10 mouse cellular contexts compared by ENCODE assay signal in the genomic region with DNA sequence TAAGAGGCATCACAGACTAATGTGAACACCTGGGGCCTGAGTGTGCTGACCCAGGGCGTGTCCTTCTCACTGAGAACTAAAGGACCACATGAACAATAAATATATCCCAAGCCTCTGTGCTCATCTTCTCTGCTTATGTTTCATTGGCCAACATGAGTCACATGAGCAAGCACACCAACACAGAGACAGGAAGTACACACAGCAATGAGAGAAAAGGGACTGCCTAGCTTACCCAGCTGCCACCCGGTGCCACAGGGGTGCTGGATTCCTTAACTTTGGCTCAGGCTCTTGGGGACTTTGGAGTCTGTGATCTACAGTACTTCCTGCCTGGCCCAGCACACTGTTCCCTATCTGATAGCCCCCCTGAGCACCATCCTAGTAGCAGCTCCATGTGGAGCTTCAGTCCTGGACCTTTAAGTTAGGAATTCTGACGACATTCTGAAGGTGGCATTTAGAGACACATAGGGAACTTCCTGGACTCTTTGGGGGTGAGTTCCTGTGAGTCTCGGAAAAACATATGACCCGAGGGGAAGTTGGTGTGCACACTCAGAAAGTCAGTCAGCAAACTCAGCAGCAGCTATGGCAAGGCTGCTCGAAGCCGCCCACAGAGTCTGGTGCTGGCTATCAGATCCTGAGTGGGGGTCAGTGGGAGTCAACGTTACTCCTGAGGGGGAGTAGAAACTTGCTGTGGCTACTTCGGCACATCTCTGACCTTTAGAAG. TPM values are rescaled to one million over a fixed set of nuclear protein-coding genes. Genes with fewer than 3 reads are reported as not detected.
A peak's percentile ranks its signal among the peaks of the same experiment; 100 is the strongest.
DNase-seq lines count a peak whose midpoint lies in the region; ATAC-seq and TF ChIP-seq lines count a peak whose summit lies in the region.
"Had no signal": no experiment of that assay in that cellular context is flagged by ENCODE, and none has a peak within 500 bp of the region (broad histone marks: within the 10 kb centered on the region; RNA-seq: fewer than 3 reads in every experiment).

No protein-coding gene starts in this region.

- WGBS in lung, postnatal 0 days = 55% methylated on average over 9 of the region's 9 CpGs
- WGBS in liver, postnatal 0 days (ENCODE audit: insufficient replicate concordance) = 41% methylated on average over 9 of the region's 9 CpGs
- 55% methylated on average over 9 of the region's 9 CpGs for WGBS in kidney, adult 2 months

- H3K4me2 ChIP-seq in lung, postnatal 0 days (replicated peaks; ENCODE audit: low read depth, low read length) = no peak overlapping the region
- H3K4me2 ChIP-seq in liver, postnatal 0 days (ENCODE audit: low read depth, low read length) = peak overlapping the region; percentile 26
- H3K4me2 ChIP-seq: midbrain, embryonic 13.5 days had no signal

- TF ChIP-seq CTCF in lung, postnatal 0 days (IDR thresholded peaks at IDR 0.05) = no peak
- no peak for TF ChIP-seq CTCF in MEL (IDR thresholded peaks at IDR 0.05 in 2 of 3, conservative IDR thresholded peaks at IDR 0.05 in 1 of 3; ENCODE audit: control insufficient read depth in 1 of 3, insufficient read depth in 1 of 3, low read depth in 2 of 3, low read length in 3 of 3, poor library complexity in 1 of 3, severe bottlenecking in 1 of 3)
- TF ChIP-seq CTCF in liver, postnatal 0 days (IDR thresholded peaks at IDR 0.05; ENCODE audit: low read depth) = no peak
- no peak for TF ChIP-seq CTCF in kidney, adult 2 months (conservative IDR thresholded peaks at IDR 0.05; ENCODE audit: insufficient read depth, insufficient read length, low read depth, low read length)

- H3K27me3 ChIP-seq in lung, postnatal 0 days (replicated peaks; ENCODE audit: insufficient read depth, low read length) = no peaks in the 10 kb centered on the region
- H3K27me3 ChIP-seq in MEL (ENCODE audit: control insufficient read depth in 1 of 2, insufficient read depth in 2 of 2, low read length in 2 of 2) = no peaks in the 10 kb centered on the region
- peaks cover 4% of the 10 kb centered on the region; the same call in 1 of the 2 replicates for H3K27me3 ChIP-seq in liver, postnatal 0 days (ENCODE audit: insufficient read depth, low read length)
- no peaks in the 10 kb centered on the region for H3K27me3 ChIP-seq in kidney, adult 2 months (replicated peaks; ENCODE audit: control insufficient read depth, insufficient read depth, low read length)

- no peak overlapping the region for H3K4me3 ChIP-seq in lung, postnatal 0 days (ENCODE audit: low read depth, low read length)
- H3K4me3 ChIP-seq in MEL (ENCODE audit: control insufficient read depth in 1 of 2, insufficient read depth in 1 of 2, low read depth in 2 of 2, low read length in 2 of 2) = peak overlapping the region; percentile 45 to 46
- no peak overlapping the region for H3K4me3 ChIP-seq in liver, postnatal 0 days (ENCODE audit: low read depth, low read length)
- no peak overlapping the region for H3K4me3 ChIP-seq in kidney, adult 2 months (ENCODE audit: insufficient read depth, low read depth, low read length)
- H3K4me3 ChIP-seq: midbrain, embryonic 13.5 days had no signal

- no peak overlapping the region for H3K27ac ChIP-seq in lung, postnatal 0 days (ENCODE audit: low read length)
- peak overlapping the region; percentile 59 for H3K27ac ChIP-seq in MEL (ENCODE audit: control insufficient read depth, low read depth, low read length)
- peak overlapping the region; percentile 58; the same call in 1 of the 2 replicates for H3K27ac ChIP-seq in liver, postnatal 0 days (ENCODE audit: low read depth)
- H3K27ac ChIP-seq in kidney, adult 2 months (ENCODE audit: insufficient read depth, low read depth, low read length) = no peak overlapping the region
- H3K27ac ChIP-seq: midbrain, embryonic 13.5 days had no signal

- TF ChIP-seq EP300 in lung, postnatal 0 days (IDR thresholded peaks at IDR 0.05) = no peak
- no peak for TF ChIP-seq EP300 in MEL (IDR thresholded peaks at IDR 0.05; ENCODE audit: low read depth in 1 of 2, low read length in 2 of 2)
- no peak for TF ChIP-seq EP300 in liver, postnatal 0 days (IDR thresholded peaks at IDR 0.05; ENCODE audit: low read depth)

- TF ChIP-seq RAD21 in MEL (IDR thresholded peaks at IDR 0.05; ENCODE audit: low read depth, low read length) = no peak

- no peaks in the 10 kb centered on the region for H3K36me3 ChIP-seq in lung, postnatal 0 days (ENCODE audit: insufficient read depth, low read length)
- peaks cover 0 to 27% of the 10 kb centered on the region in 2 experiments; a peak in 2 of 4 replicates for H3K36me3 ChIP-seq in MEL (ENCODE audit: control insufficient read depth in 1 of 2, insufficient read depth in 2 of 2, low read length in 2 of 2)
- no peaks in the 10 kb centered on the region for H3K36me3 ChIP-seq in liver, postnatal 0 days (replicated peaks; ENCODE audit: insufficient read depth, low read length)
- H3K36me3 ChIP-seq in kidney, adult 2 months (ENCODE audit: control insufficient read depth, insufficient read depth, low read length) = no peaks in the 10 kb centered on the region
- H3K36me3 ChIP-seq: midbrain, embryonic 13.5 days had no signal

- H3K4me1 ChIP-seq in lung, postnatal 0 days (ENCODE audit: insufficient read depth, low read depth, low read length) = no peaks in the 10 kb centered on the region
- peaks cover 11 to 25% of the 10 kb centered on the region in 2 experiments for H3K4me1 ChIP-seq in MEL (ENCODE audit: control insufficient read depth in 1 of 2, insufficient read depth in 2 of 2, low read length in 2 of 2)
- peaks cover 40% of the 10 kb centered on the region for H3K4me1 ChIP-seq in liver, postnatal 0 days (ENCODE audit: insufficient read depth)
- H3K4me1 ChIP-seq in kidney, adult 2 months (ENCODE audit: control insufficient read depth, insufficient read depth, low read length) = no peaks in the 10 kb centered on the region

- DNase-seq in lung, postnatal 0 days (ENCODE audit: low spot score) = peak; percentile 39
- no peak for DNase-seq in lung, postnatal 14 days
- DNase-seq in MEL (ENCODE audit: low read depth, low spot score) = peak; percentile 86
- DNase-seq in liver, postnatal 0 days = no peak
- peak; percentile 74 for DNase-seq in thymus, postnatal 0 days (ENCODE audit: low spot score)
- DNase-seq in kidney, adult 2 months = no peak
- DNase-seq in left cerebral cortex, adult 8-10 months (ENCODE audit: low spot score in 2 of 2) = no peak
- no peak for DNase-seq in kidney, adult 9 months

- H3K9me3 ChIP-seq in lung, postnatal 0 days (ENCODE audit: low read length) = no peaks in the 10 kb centered on the region
- H3K9me3 ChIP-seq in MEL (replicated peaks; ENCODE audit: insufficient read depth, low read length) = no peaks in the 10 kb centered on the region
- no peaks in the 10 kb centered on the region for H3K9me3 ChIP-seq in liver, postnatal 0 days (ENCODE audit: low read length)
- H3K9me3 ChIP-seq: midbrain, embryonic 13.5 days had no signal

- peak in 1 of 2 experiments; percentile 70; a peak in 2 of 4 replicates for TF ChIP-seq POLR2A in MEL (IDR thresholded peaks at IDR 0.05; ENCODE audit: control insufficient read depth in 1 of 2, insufficient read depth in 1 of 2, low read depth in 1 of 2, low read length in 2 of 2, poor library complexity in 1 of 2)
- no peak for TF ChIP-seq POLR2A in kidney, adult 2 months (IDR thresholded peaks at IDR 0.05; ENCODE audit: low read depth, low read length)

- no peak overlapping the region for H3K9ac ChIP-seq in lung, postnatal 0 days (replicated peaks; ENCODE audit: low read depth)
- H3K9ac ChIP-seq in MEL (ENCODE audit: control insufficient read depth, low read depth, low read length, poor library complexity, severe bottlenecking) = peak overlapping the region; percentile 65
- H3K9ac ChIP-seq in liver, postnatal 0 days (replicated peaks) = no peak overlapping the region
- H3K9ac ChIP-seq: midbrain, embryonic 13.5 days had no signal

- H3K79me2 ChIP-seq in MEL (ENCODE audit: control insufficient read depth, insufficient read depth, low read length, poor library complexity) = no peaks in the 10 kb centered on the region; the same call in 1 of the 2 replicates

- ATAC-seq in lung, postnatal 0 days = peak; percentile 40
- peak; percentile 72 for ATAC-seq in liver, postnatal 0 days
- ATAC-seq: forebrain, embryonic 16.5 days; midbrain, embryonic 13.5 days had no signal

TF ChIP-seq in MEL, 35 proteins besides CTCF, POLR2A, EP300 and RAD21 (continues in another document):
- TF ChIP-seq POLR2AphosphoS2 (IDR thresholded peaks at IDR 0.05; ENCODE audit: low read length) = no peak
- no peak for TF ChIP-seq MEF2A (IDR thresholded peaks at IDR 0.05; ENCODE audit: extremely low read depth, insufficient replicate concordance, low read depth, low read length, poor library complexity, severe bottlenecking)
- no peak for TF ChIP-seq TAL1 (IDR thresholded peaks at IDR 0.05; ENCODE audit: low read length)
- TF ChIP-seq JUND (IDR thresholded peaks at IDR 0.05; ENCODE audit: low read depth, low read length) = no peak
- TF ChIP-seq POLR2AphosphoS5 (IDR thresholded peaks at IDR 0.05; ENCODE audit: borderline replicate concordance, low read depth, low read length) = no peak
- no peak for TF ChIP-seq MAZ (IDR thresholded peaks at IDR 0.05; ENCODE audit: low read depth, low read length)
- TF ChIP-seq ZNF384 (IDR thresholded peaks at IDR 0.05; ENCODE audit: low read depth, low read length) = no peak
- no peak for TF ChIP-seq MYB (IDR thresholded peaks at IDR 0.05; ENCODE audit: low read depth, low read length)
- TF ChIP-seq GATA1 (IDR thresholded peaks at IDR 0.05; ENCODE audit: low read depth, low read length) = no peak
- TF ChIP-seq ZC3H11A (IDR thresholded peaks at IDR 0.05; ENCODE audit: low read depth, low read length) = no peak

RNA-seq across cellular contexts. Expression of a gene that starts 2.0 kb away (rescaled TPM):
- polyA plus RNA-seq in lung, postnatal 0 days (2015; fragmentation: Nextera tagmentation; extraction: Ambion mirVana) = 9.9 and 10.2 TPM in 2 replicates
- 3.4 and 3.5 TPM in 2 replicates for total RNA-seq in MEL (2012; rRNA removed)
- 1 to 10 TPM in 1 of 2 experiments, not detected in 1; 5.2 TPM for polyA plus RNA-seq in MEL (2012; ENCODE audit: insufficient read depth in 1 of 2, insufficient read length in 2 of 2, low read depth in 1 of 2, low replicate concordance in 2 of 2, missing spikeins in 1 of 2)
- polyA plus RNA-seq in liver, postnatal 0 days (2015; fragmentation: Nextera tagmentation; extraction: Ambion mirVana) = 6.0 TPM in 2 replicates
- 34.5 and 34.6 TPM in 2 replicates for polyA plus RNA-seq in thymus, postnatal 0 days (2015; fragmentation: Nextera tagmentation; extraction: Ambion mirVana)
- 0.68 and 1.5 TPM in 2 replicates for polyA plus RNA-seq in kidney, adult 2 months (2012; rRNA removed)
- 10 to 100 TPM in 3 of 4 experiments, 1 to 10 TPM in 1; 10.0 to 13.5 (median 12.1) TPM for total RNA-seq in left cerebral cortex, adult 8-10 months (2022)

RNA-seq across cellular contexts. Expression of a gene that starts 55.5 kb away (rescaled TPM):
- polyA plus RNA-seq in lung, postnatal 0 days (2015; fragmentation: Nextera tagmentation; extraction: Ambion mirVana) = 0.41 and 0.52 TPM in 2 replicates
- 1.3 and 1.4 TPM in 2 replicates for total RNA-seq in MEL (2012; rRNA removed)
- polyA plus RNA-seq in MEL (2012; ENCODE audit: insufficient read depth in 1 of 2, insufficient read length in 2 of 2, low read depth in 1 of 2, low replicate concordance in 2 of 2, missing spikeins in 1 of 2) = 1 to 10 TPM in 1 of 2 experiments, not detected in 1; 1.4 TPM
- polyA plus RNA-seq in liver, postnatal 0 days (2015; fragmentation: Nextera tagmentation; extraction: Ambion mirVana) = 1.1 and 1.6 TPM in 2 replicates
- 0.07 and 0.21 TPM in 2 replicates for polyA plus RNA-seq in thymus, postnatal 0 days (2015; fragmentation: Nextera tagmentation; extraction: Ambion mirVana)
- polyA plus RNA-seq in kidney, adult 2 months (2012; rRNA removed) = 0.19 and 0.22 TPM in 2 replicates
- total RNA-seq in left cerebral cortex, adult 8-10 months (2022) = under 1 TPM; 0.34 to 0.46 (median 0.40) TPM

Comparison
In these comparisons a context has a peak if more than half of its experiments do, and no peak if none do; other contexts are left out.
1. DNase-seq: peak in lung, postnatal 0 days (single experiment), MEL (single experiment) and thymus, postnatal 0 days (single experiment); none in lung, postnatal 14 days (single experiment), liver, postnatal 0 days (single experiment), kidney, adult 2 months (single experiment), left cerebral cortex, adult 8-10 months (0 of 2) and kidney, adult 9 months (single experiment).
2. H3K27ac ChIP-seq: peak in MEL (single experiment) and liver, postnatal 0 days (single experiment); none in lung, postnatal 0 days (single experiment) and kidney, adult 2 months (single experiment).
3. H3K4me3 ChIP-seq: peak in MEL (2 of 2); none in lung, postnatal 0 days (single experiment), liver, postnatal 0 days (single experiment) and kidney, adult 2 months (single experiment).